Mouse (Mus musculus): ENCODE results near the gene Tal1. TPM values are rescaled to one million over a fixed set of nuclear protein-coding genes. Genes with fewer than 3 reads are reported as not detected.

Gene Tal1
- polyA plus RNA-seq, 1 experiment from 2014 or later, result 3.4 TPM

GRCm38 (mm10) chr4:115093331-115093864 lies 37.2 kb downstream of the Tal1 start:
- H3K4me3 ChIP-seq (ENCODE audit: low read depth, low read length), result no peak overlapping the region
- H3K9me3 ChIP-seq (ENCODE audit: control insufficient read depth, low read length), result no peaks in the 10 kb centered on the region
- H3K27me3 ChIP-seq (ENCODE audit: control insufficient read depth, insufficient read depth, low read length), result peaks cover 21% of the 10 kb centered on the region
- no peaks in the 10 kb centered on the region for H3K36me3 ChIP-seq (ENCODE audit: control insufficient read depth, insufficient read depth, low read length)
- ATAC-seq (replicated peaks; ENCODE audit: low FRiP score) (no peak), DNase-seq (ENCODE audit: low spot score) (peak; percentile 37)
- H3K4me1 ChIP-seq (replicated peaks; ENCODE audit: control insufficient read depth, insufficient read depth, low read length), result peaks cover 2% of the 10 kb centered on the region; the same call in 1 of the 2 replicates
- 83% methylated on average over 4 of the region's 4 CpGs for WGBS
- no peak overlapping the region for H3K4me2 ChIP-seq (ENCODE audit: low read depth, low read length, severe bottlenecking)
- no peak overlapping the region for H3K9ac ChIP-seq (ENCODE audit: low read length)
- H3K27ac ChIP-seq (ENCODE audit: low read depth, low read length), result no peak overlapping the region

GRCm38 (mm10) chr4:115094056-115094455 lies 37.8 kb downstream of the Tal1 start:
- no peak overlapping the region for H3K4me3 ChIP-seq (ENCODE audit: low read depth, low read length)
- peaks cover 19% of the 10 kb centered on the region for H3K27me3 ChIP-seq (ENCODE audit: control insufficient read depth, insufficient read depth, low read length)
- no peaks in the 10 kb centered on the region for H3K9me3 ChIP-seq (ENCODE audit: control insufficient read depth, low read length)
- H3K9ac ChIP-seq (ENCODE audit: low read length), result no peak overlapping the region
- ATAC-seq (replicated peaks; ENCODE audit: low FRiP score) (no peak), DNase-seq (ENCODE audit: low spot score) (no peak)
- H3K4me1 ChIP-seq (replicated peaks; ENCODE audit: control insufficient read depth, insufficient read depth, low read length), result peaks cover 2% of the 10 kb centered on the region; the same call in 1 of the 2 replicates
- no peaks in the 10 kb centered on the region for H3K36me3 ChIP-seq (ENCODE audit: control insufficient read depth, insufficient read depth, low read length)
- 81% methylated on average over 2 of the region's 2 CpGs for WGBS
- no peak overlapping the region for H3K4me2 ChIP-seq (ENCODE audit: low read depth, low read length, severe bottlenecking)
- H3K27ac ChIP-seq (ENCODE audit: low read depth, low read length), result no peak overlapping the region

- H3K27me3 ChIP-seq (ENCODE audit: control insufficient read depth, insufficient read depth, low read length), result peaks cover 19% of the 10 kb centered on the region
- H3K36me3 ChIP-seq (ENCODE audit: control insufficient read depth, insufficient read depth, low read length), result no peaks in the 10 kb centered on the region
- H3K4me1 ChIP-seq (replicated peaks; ENCODE audit: control insufficient read depth, insufficient read depth, low read length), result peaks cover 2% of the 10 kb centered on the region; the same call in 1 of the 2 replicates
- H3K9ac ChIP-seq (ENCODE audit: low read length), result peak overlapping the region; percentile 56
- WGBS, result 1% methylated on average over 30 of the region's 31 CpGs
- peak overlapping the region; percentile 12; the same call in 1 of the 2 replicates for H3K27ac ChIP-seq (ENCODE audit: low read depth, low read length)
- peak overlapping the region; percentile 39 for H3K4me3 ChIP-seq (ENCODE audit: low read depth, low read length)
- peak; percentile 79 for DNase-seq (ENCODE audit: low spot score)
- H3K9me3 ChIP-seq (ENCODE audit: control insufficient read depth, low read length), result no peaks in the 10 kb centered on the region
- peak overlapping the region; percentile 77 for H3K4me2 ChIP-seq (ENCODE audit: low read depth, low read length, severe bottlenecking)
- ATAC-seq (replicated peaks; ENCODE audit: low FRiP score), result peak; percentile 80
Measured at GRCm38 (mm10) chr4:115095671-115096434, 39.6 kb downstream of the Tal1 start.

GRCm38 (mm10) chr4:115096435-115097145 lies 40.4 kb downstream of the Tal1 start:
- ATAC-seq (replicated peaks; ENCODE audit: low FRiP score) (no peak; the same call in 1 of the 2 replicates), DNase-seq (ENCODE audit: low spot score) (peak; percentile 48)
- Histone ChIP-seq H3K36me3 (ENCODE audit: control insufficient read depth, insufficient read depth, low read length) (no peaks in the 10 kb centered on the region), H3K4me3 (ENCODE audit: low read depth, low read length) (no peak overlapping the region), H3K9ac (ENCODE audit: low read length) (no peak overlapping the region), H3K4me2 (ENCODE audit: low read depth, low read length, severe bottlenecking) (peak overlapping the region; percentile 77; the same call in 1 of the 2 replicates), H3K27ac (ENCODE audit: low read depth, low read length) (0 out of 2 replicates have a peak overlapping the region, but pooled peaks have one; percentile 12), H3K9me3 (ENCODE audit: control insufficient read depth, low read length) (no peaks in the 10 kb centered on the region), H3K27me3 (ENCODE audit: control insufficient read depth, insufficient read depth, low read length) (peaks cover 19% of the 10 kb centered on the region), H3K4me1 (replicated peaks; ENCODE audit: control insufficient read depth, insufficient read depth, low read length) (peaks cover 2% of the 10 kb centered on the region; the same call in 1 of the 2 replicates)
- 16% methylated on average over 11 of the region's 11 CpGs for WGBS

GRCm38 (mm10) chr4:115097146-115097496 lies 40.9 kb downstream of the Tal1 start:
- H3K27me3 ChIP-seq (ENCODE audit: control insufficient read depth, insufficient read depth, low read length), result peaks cover 19% of the 10 kb centered on the region
- H3K9ac ChIP-seq (ENCODE audit: low read length), result no peak overlapping the region
- peak; percentile 40 for ATAC-seq (replicated peaks; ENCODE audit: low FRiP score)
- DNase-seq (ENCODE audit: low spot score), result peak; percentile 58
- no peak overlapping the region for H3K4me3 ChIP-seq (ENCODE audit: low read depth, low read length)
- H3K4me2 ChIP-seq (ENCODE audit: low read depth, low read length, severe bottlenecking), result peak overlapping the region; percentile 8; the same call in 1 of the 2 replicates
- H3K36me3 ChIP-seq (ENCODE audit: control insufficient read depth, insufficient read depth, low read length), result no peaks in the 10 kb centered on the region
- no peaks in the 10 kb centered on the region for H3K9me3 ChIP-seq (ENCODE audit: control insufficient read depth, low read length)
- peaks cover 2% of the 10 kb centered on the region; the same call in 1 of the 2 replicates for H3K4me1 ChIP-seq (replicated peaks; ENCODE audit: control insufficient read depth, insufficient read depth, low read length)
- under 1% methylated on average over 6 of the region's 6 CpGs for WGBS
- H3K27ac ChIP-seq (ENCODE audit: low read depth, low read length), result no peak overlapping the region

GRCm38 (mm10) chr4:115101682-115102081 lies 45.5 kb downstream of the Tal1 start:
- no peak overlapping the region for H3K27ac ChIP-seq (ENCODE audit: low read depth, low read length)
- H3K9ac ChIP-seq (ENCODE audit: low read length), result no peak overlapping the region
- H3K27me3 ChIP-seq (ENCODE audit: control insufficient read depth, insufficient read depth, low read length), result peaks cover 5% of the 10 kb centered on the region
- ATAC-seq (replicated peaks; ENCODE audit: low FRiP score), result peak; percentile 57; the same call in 1 of the 2 replicates
- H3K4me3 ChIP-seq (ENCODE audit: low read depth, low read length), result no peak overlapping the region
- H3K36me3 ChIP-seq (ENCODE audit: control insufficient read depth, insufficient read depth, low read length), result no peaks in the 10 kb centered on the region
- no peak overlapping the region for H3K4me2 ChIP-seq (ENCODE audit: low read depth, low read length, severe bottlenecking)
- DNase-seq (ENCODE audit: low spot score), result peak; percentile 82
- 41% methylated on average over 6 of the region's 6 CpGs for WGBS
- H3K9me3 ChIP-seq (ENCODE audit: control insufficient read depth, low read length), result no peaks in the 10 kb centered on the region
- H3K4me1 ChIP-seq (replicated peaks; ENCODE audit: control insufficient read depth, insufficient read depth, low read length), result no peaks in the 10 kb centered on the region

- Histone ChIP-seq H3K9ac (ENCODE audit: low read length) (no peak overlapping the region), H3K27me3 (ENCODE audit: control insufficient read depth, insufficient read depth, low read length) (no peaks in the 10 kb centered on the region), H3K27ac (ENCODE audit: low read depth, low read length) (no peak overlapping the region), H3K9me3 (ENCODE audit: control insufficient read depth, low read length) (no peaks in the 10 kb centered on the region), H3K36me3 (ENCODE audit: control insufficient read depth, insufficient read depth, low read length) (no peaks in the 10 kb centered on the region), H3K4me1 (replicated peaks; ENCODE audit: control insufficient read depth, insufficient read depth, low read length) (no peaks in the 10 kb centered on the region), H3K4me2 (ENCODE audit: low read depth, low read length, severe bottlenecking) (no peak overlapping the region), H3K4me3 (ENCODE audit: low read depth, low read length) (no peak overlapping the region)
- ATAC-seq (replicated peaks; ENCODE audit: low FRiP score) (no peak), DNase-seq (ENCODE audit: low spot score) (peak; percentile 0)
- 72% methylated on average over 4 of the region's 4 CpGs for WGBS
Measured at GRCm38 (mm10) chr4:115103510-115103909, 47.3 kb downstream of the Tal1 start.

- Histone ChIP-seq H3K9me3 (ENCODE audit: control insufficient read depth, low read length) (no peaks in the 10 kb centered on the region), H3K4me2 (ENCODE audit: low read depth, low read length, severe bottlenecking) (no peak overlapping the region), H3K36me3 (ENCODE audit: control insufficient read depth, insufficient read depth, low read length) (no peaks in the 10 kb centered on the region), H3K27ac (ENCODE audit: low read depth, low read length) (no peak overlapping the region), H3K4me1 (replicated peaks; ENCODE audit: control insufficient read depth, insufficient read depth, low read length) (no peaks in the 10 kb centered on the region), H3K9ac (ENCODE audit: low read length) (no peak overlapping the region), H3K27me3 (ENCODE audit: control insufficient read depth, insufficient read depth, low read length) (no peaks in the 10 kb centered on the region), H3K4me3 (ENCODE audit: low read depth, low read length) (no peak overlapping the region)
- DNase-seq (ENCODE audit: low spot score) (no peak), ATAC-seq (replicated peaks; ENCODE audit: low FRiP score) (no peak)
- WGBS, result 92% methylated on average over 2 of the region's 2 CpGs
Measured at GRCm38 (mm10) chr4:115111167-115111566, 54.9 kb downstream of the Tal1 start.

All from forebrain, embryonic 11.5 days (tissue).